Mouse (Mus musculus) hindbrain, embryonic 14.5 days (tissue): ENCODE data around the gene Adgrg3. TPM values are rescaled to one million over a fixed set of nuclear protein-coding genes. Genes with fewer than 3 reads are reported as not detected.
"Not testable (repeated sequence)": the region's sequence is repeated elsewhere in the genome, so short reads cannot be mapped to it uniquely, and the experiment has no call there.

Experiments
- ATAC-seq: fragments of 200-750 bp; cut with Nextera tagmentation; 2 replicates; pipeline ENCODE4 v1.8.0; 2017; ENCODE audit warnings: moderate number of reproducible peaks, mild to moderate bottlenecking, moderate TSS enrichment, moderate library complexity; ENCODE audit not compliant: low FRiP score
- DNase-seq: peaks from one replicate; pipeline ENCODE4 v3.0.0-alpha.2; 2015; ENCODE audit warnings: low spot score
- H3K27ac ChIP-seq: fragments of 300-500 bp; sonication (generic); 2 replicates; pipeline ENCODE4 v1.5.1; 2014; ENCODE audit warnings: mild to moderate bottlenecking, moderate library complexity
- H3K27me3 ChIP-seq: fragments of 300-500 bp; sonication (generic); 2 replicates; pipeline ENCODE4 v1.6.1; 2014; ENCODE audit warnings: mild to moderate bottlenecking, low read length, mixed read lengths; ENCODE audit not compliant: control insufficient read depth, insufficient read depth
- H3K36me3 ChIP-seq: fragments of 300-500 bp; sonication (generic); replicated peaks from 2 replicates; pipeline ENCODE4 v1.6.1; 2014; ENCODE audit not compliant: control insufficient read depth, insufficient read depth
- H3K4me1 ChIP-seq: fragments of 300-500 bp; sonication (generic); replicated peaks from 2 replicates; pipeline ENCODE4 v1.6.1; 2014; ENCODE audit warnings: antibody characterized with exemption, low read length, mixed read lengths; ENCODE audit not compliant: control insufficient read depth, insufficient read depth
- H3K4me2 ChIP-seq: fragments of 300-500 bp; sonication (generic); replicated peaks from 2 replicates; pipeline ENCODE4 v1.6.1; 2014; ENCODE audit warnings: mild to moderate bottlenecking, moderate library complexity
- H3K4me3 ChIP-seq: fragments of 300-500 bp; sonication (generic); replicated peaks from 2 replicates; pipeline ENCODE4 v1.5.1; 2014; ENCODE audit warnings: mild to moderate bottlenecking, low read length
- H3K9ac ChIP-seq: fragments of 300-500 bp; sonication (generic); 2 replicates; pipeline ENCODE4 v1.6.1; 2014
- H3K9me3 ChIP-seq: fragments of 300-500 bp; sonication (generic); 2 replicates; pipeline ENCODE4 v1.6.1; 2016; ENCODE audit warnings: low read length; ENCODE audit not compliant: control insufficient read depth
- WGBS: fragments of 180-500 bp; shearing (Covaris S2); extraction: QIAGEN DNeasy Blood & Tissue Kit; methylation state at CpG from one replicate; pipeline ENCODE4 v1.1.7; 2014; 5-methylcytosine and 5-hydroxymethylcytosine counted together
- polyA plus RNA-seq: library from polyadenylated mRNA; unstranded; fragments of >200 nt; fragmentation: Nextera tagmentation; extraction: Ambion mirVana; gene quantifications from 2 replicates; pipeline ENCODE4 v1.2.1, GENCODE M21; 2014

Adgrg3 gene
- polyA plus RNA-seq, 1 experiment from 2014 or later: 1.2 TPM

- Histone ChIP-seq H3K36me3 (peaks cover 47% of the 10 kb centered on the region), H3K9ac (0 out of 2 replicates have a peak overlapping the region, but pooled peaks have one; percentile 10), H3K27me3 (no peaks in the 10 kb centered on the region), H3K4me3 (no peak overlapping the region), H3K4me1 (no peaks in the 10 kb centered on the region; the same call in 1 of the 2 replicates), H3K4me2 (no peak overlapping the region), H3K9me3 (no peaks in the 10 kb centered on the region), H3K27ac (no peak overlapping the region)
- 79% methylated on average over 4 of the region's 4 CpGs for WGBS
- ATAC-seq (no peak), DNase-seq (no peak)
Observed at GRCm38 (mm10) chr8:95015866-95016265, 1.6 kb upstream of the Adgrg3 start.

- WGBS: 26% methylated on average over 4 of the region's 4 CpGs
- no peaks in the 10 kb centered on the region for H3K27me3 ChIP-seq
- H3K4me1 ChIP-seq: no peaks in the 10 kb centered on the region; the same call in 1 of the 2 replicates
- H3K36me3 ChIP-seq: peaks cover 39% of the 10 kb centered on the region
- H3K4me2 ChIP-seq: no peak overlapping the region
- no peak for DNase-seq
- H3K27ac ChIP-seq: no peak overlapping the region
- no peaks in the 10 kb centered on the region for H3K9me3 ChIP-seq
- H3K9ac ChIP-seq: no peak overlapping the region
- ATAC-seq: no peak
- H3K4me3 ChIP-seq: no peak overlapping the region
Observed at GRCm38 (mm10) chr8:95016684-95017083, 808 bp upstream of the Adgrg3 start.

GRCm38 (mm10) chr8:95017969-95018635, 610 bp downstream of the Adgrg3 start:
- WGBS: 79% methylated on average over 9 of the region's 9 CpGs

GRCm38 (mm10) chr8:95020293-95020777, 2.8 kb downstream of the Adgrg3 start:
- Histone ChIP-seq H3K27ac (no peak overlapping the region), H3K36me3 (peaks cover 3% of the 10 kb centered on the region; the same call in 1 of the 2 replicates), H3K9me3 (no peaks in the 10 kb centered on the region), H3K4me1 (no peaks in the 10 kb centered on the region; the same call in 1 of the 2 replicates), H3K4me3 (no peak overlapping the region), H3K4me2 (no peak overlapping the region), H3K27me3 (no peaks in the 10 kb centered on the region), H3K9ac (no peak overlapping the region)
- ATAC-seq (no peak), DNase-seq (no peak)
- WGBS: 80% methylated on average over 12 of the region's 12 CpGs

More at GRCm38 (mm10) chr8:95017969-95018635, 610 bp downstream of the Adgrg3 start:
- ATAC-seq (no peak), DNase-seq (no peak)
- no peaks in the 10 kb centered on the region; the same call in 1 of the 2 replicates for H3K4me1 ChIP-seq
- H3K36me3 ChIP-seq: peaks cover 25% of the 10 kb centered on the region
- no peaks in the 10 kb centered on the region for H3K9me3 ChIP-seq
- no peak overlapping the region for H3K9ac ChIP-seq
- no peak overlapping the region for H3K4me2 ChIP-seq
- H3K4me3 ChIP-seq: no peak overlapping the region
- no peak overlapping the region for H3K27ac ChIP-seq
- no peaks in the 10 kb centered on the region for H3K27me3 ChIP-seq

- Histone ChIP-seq H3K4me3 (no peak overlapping the region), H3K4me1 (no peaks in the 10 kb centered on the region; the same call in 1 of the 2 replicates), H3K36me3 (peaks cover under 1% of the 10 kb centered on the region; the same call in 1 of the 2 replicates), H3K27ac (no peak overlapping the region), H3K4me2 (no peak overlapping the region), H3K27me3 (no peaks in the 10 kb centered on the region), H3K9me3 (0 out of 2 replicates have a peak, but pooled peaks cover 4% of the 10 kb centered on the region), H3K9ac (no peak overlapping the region)
- WGBS: 85% methylated on average over 10 of the region's 10 CpGs
- ATAC-seq: no peak
- no peak for DNase-seq
Observed at GRCm38 (mm10) chr8:95020821-95021220, 3.3 kb downstream of the Adgrg3 start.

- WGBS: 23% methylated on average over 8 of the region's 8 CpGs
- 0 out of 2 replicates have a peak, but pooled peaks cover 4% of the 10 kb centered on the region for H3K9me3 ChIP-seq
- no peak overlapping the region for H3K27ac ChIP-seq
- H3K9ac ChIP-seq: no peak overlapping the region
- ATAC-seq (no peak), DNase-seq (no peak)
- no peak overlapping the region for H3K4me3 ChIP-seq
- H3K4me1 ChIP-seq: no peaks in the 10 kb centered on the region
- H3K27me3 ChIP-seq: no peaks in the 10 kb centered on the region
- H3K4me2 ChIP-seq: no peak overlapping the region
- no peaks in the 10 kb centered on the region for H3K36me3 ChIP-seq
Observed at GRCm38 (mm10) chr8:95023201-95023600, 5.7 kb downstream of the Adgrg3 start.

- ATAC-seq (no peak), DNase-seq (no peak)
- Histone ChIP-seq H3K27me3 (no peaks in the 10 kb centered on the region), H3K9me3 (0 out of 2 replicates have a peak, but pooled peaks cover 4% of the 10 kb centered on the region), H3K4me3 (no peak overlapping the region), H3K9ac (no peak overlapping the region), H3K27ac (no peak overlapping the region), H3K4me2 (no peak overlapping the region), H3K4me1 (no peaks in the 10 kb centered on the region), H3K36me3 (no peaks in the 10 kb centered on the region)
- 77% methylated on average over 4 of the region's 4 CpGs for WGBS
Observed at GRCm38 (mm10) chr8:95024387-95024786, 6.9 kb downstream of the Adgrg3 start.

- DNase-seq: no peak
- WGBS: 70% methylated on average over 2 of the region's 2 CpGs
- no peaks in the 10 kb centered on the region for H3K36me3 ChIP-seq
Observed at GRCm38 (mm10) chr8:95025421-95025820, 7.9 kb downstream of the Adgrg3 start.

GRCm38 (mm10) chr8:95028391-95028790, 10.9 kb downstream of the Adgrg3 start:
- H3K27me3 ChIP-seq, H3K27ac ChIP-seq, DNase-seq, H3K9me3 ChIP-seq, H3K4me2 ChIP-seq, H3K4me3 ChIP-seq, H3K9ac ChIP-seq, ATAC-seq, H3K36me3 ChIP-seq, H3K4me1 ChIP-seq: not testable (repeated sequence)
- 73% methylated on average over 7 of the region's 7 CpGs for WGBS

More at GRCm38 (mm10) chr8:95025421-95025820, 7.9 kb downstream of the Adgrg3 start:
- Histone ChIP-seq H3K4me1 (no peaks in the 10 kb centered on the region), H3K9ac (no peak overlapping the region), H3K4me3 (no peak overlapping the region), H3K4me2 (no peak overlapping the region), H3K27ac (no peak overlapping the region), H3K27me3 (no peaks in the 10 kb centered on the region), H3K9me3 (0 out of 2 replicates have a peak, but pooled peaks cover 4% of the 10 kb centered on the region)
- ATAC-seq: no peak
